Mouse (Mus musculus): ENCODE results near the gene Lcp2. TPM values are rescaled to one million over a fixed set of nuclear protein-coding genes. Genes with fewer than 3 reads are reported as not detected.
A peak's percentile ranks its signal among the peaks of the same experiment; 100 is the strongest.
"Not testable (repeated sequence)": the region's sequence is repeated elsewhere in the genome, so short reads cannot be mapped to it uniquely, and the experiment has no call there.

The Lcp2 gene
- total RNA-seq, 2 experiments from 2014 or later, result 4.1 to 5.1 TPM

- no peak for DNase-seq (ENCODE audit: low spot score in 2 of 2)
Observed at GRCm38 (mm10) chr11:34083795-34084194, 37.1 kb downstream of the Lcp2 start.

- no peak for DNase-seq (ENCODE audit: low spot score in 2 of 2)
Observed at GRCm38 (mm10) chr11:34084639-34085038, 37.9 kb downstream of the Lcp2 start.

GRCm38 (mm10) chr11:34086164-34086751, 39.5 kb downstream of the Lcp2 start:
- peak in 1 of 2 experiments; percentile 55 for DNase-seq (ENCODE audit: low spot score in 2 of 2)

GRCm38 (mm10) chr11:34087064-34087463, 40.3 kb downstream of the Lcp2 start:
- DNase-seq (ENCODE audit: low spot score in 2 of 2), result no peak

- no peak for DNase-seq (ENCODE audit: low spot score in 2 of 2)
Observed at GRCm38 (mm10) chr11:34098422-34098821, 51.7 kb downstream of the Lcp2 start, which contains the start of gene 4930469K13Rik. Gene 4930469K13Rik, minus strand, starts transcription at chr11:34098554.

- DNase-seq (ENCODE audit: low spot score in 2 of 2), result no peak
Observed at GRCm38 (mm10) chr11:34101827-34102226, 55.1 kb downstream of the Lcp2 start.

- no peak for DNase-seq (ENCODE audit: low spot score in 2 of 2)
Observed at GRCm38 (mm10) chr11:34104919-34105318, 58.2 kb downstream of the Lcp2 start.

GRCm38 (mm10) chr11:34109260-34109659, 62.5 kb downstream of the Lcp2 start:
- DNase-seq (ENCODE audit: low spot score in 2 of 2), result no peak

- DNase-seq (ENCODE audit: low spot score in 2 of 2), result no peak
Observed at GRCm38 (mm10) chr11:34111940-34112339, 65.2 kb downstream of the Lcp2 start.

- DNase-seq (ENCODE audit: low spot score in 2 of 2), result peak; percentile 22 to 67
Observed at GRCm38 (mm10) chr11:34112781-34113380, 66.2 kb downstream of the Lcp2 start.

GRCm38 (mm10) chr11:34113760-34114159, 67.0 kb downstream of the Lcp2 start:
- DNase-seq (ENCODE audit: low spot score in 2 of 2), result no peak

GRCm38 (mm10) chr11:34116572-34117135, 69.9 kb downstream of the Lcp2 start:
- DNase-seq (ENCODE audit: low spot score in 2 of 2), result no peak

- DNase-seq (ENCODE audit: low spot score in 2 of 2), result no peak
Observed at GRCm38 (mm10) chr11:34117581-34117980, 70.9 kb downstream of the Lcp2 start.

GRCm38 (mm10) chr11:34118319-34118718, 71.6 kb downstream of the Lcp2 start:
- DNase-seq (ENCODE audit: low spot score in 2 of 2), result no peak

GRCm38 (mm10) chr11:34123147-34123546, 76.4 kb downstream of the Lcp2 start:
- DNase-seq (ENCODE audit: low spot score in 2 of 2), result peak in 1 of 2 experiments; percentile 48

- no peak for DNase-seq (ENCODE audit: low spot score in 2 of 2)
Observed at GRCm38 (mm10) chr11:34124852-34125251, 78.1 kb downstream of the Lcp2 start.

GRCm38 (mm10) chr11:34125727-34126126, 79.0 kb downstream of the Lcp2 start:
- not testable (repeated sequence) for DNase-seq (ENCODE audit: low spot score in 2 of 2)

- no peak for DNase-seq (ENCODE audit: low spot score in 2 of 2)
Observed at GRCm38 (mm10) chr11:34128412-34128811, 81.7 kb downstream of the Lcp2 start.

GRCm38 (mm10) chr11:34139296-34139695, 92.6 kb downstream of the Lcp2 start:
- no peak for DNase-seq (ENCODE audit: low spot score in 2 of 2)
